Mouse (Mus musculus): ENCODE data around the gene Aplp2. TPM values are rescaled to one million over a fixed set of nuclear protein-coding genes. Genes with fewer than 3 reads are reported as not detected.
A peak's percentile ranks its signal among the peaks of the same experiment; 100 is the strongest.

Aplp2 gene
- polyA plus RNA-seq, 1 experiment from 2014 or later = 186 TPM

DNA sequence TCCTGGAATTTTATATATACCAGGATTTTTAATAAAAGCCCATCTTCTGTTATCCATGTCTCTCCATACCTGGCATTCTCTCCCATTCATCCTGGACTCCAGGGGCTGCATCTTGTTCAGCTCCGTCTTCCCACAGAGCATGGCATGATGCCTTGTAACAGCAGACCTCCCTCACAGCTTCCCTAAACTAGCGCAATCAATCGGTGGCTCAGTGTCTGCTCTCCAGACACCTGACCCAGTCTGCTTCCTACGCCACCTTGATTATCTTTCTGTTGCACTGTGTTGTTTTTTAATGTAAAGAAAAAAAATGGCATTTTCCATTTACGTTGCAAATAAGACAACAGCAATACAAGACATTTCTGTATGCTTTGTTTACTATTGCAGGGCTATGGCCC is 32.3 kb upstream of the Aplp2 start:
- Histone ChIP-seq H3K4me1 (no peaks in the 10 kb centered on the region), H3K4me2 (replicated peaks) (no peak overlapping the region), H3K9ac (no peak overlapping the region), H3K9me3 (no peaks in the 10 kb centered on the region), H3K36me3 (no peaks in the 10 kb centered on the region), H3K27ac (no peak overlapping the region), H3K27me3 (no peaks in the 10 kb centered on the region), H3K4me3 (no peak overlapping the region)
- ATAC-seq (ENCODE audit: low FRiP score, low read depth) = no peak
- 76% methylated on average over 5 of the region's 5 CpGs for WGBS

DNA sequence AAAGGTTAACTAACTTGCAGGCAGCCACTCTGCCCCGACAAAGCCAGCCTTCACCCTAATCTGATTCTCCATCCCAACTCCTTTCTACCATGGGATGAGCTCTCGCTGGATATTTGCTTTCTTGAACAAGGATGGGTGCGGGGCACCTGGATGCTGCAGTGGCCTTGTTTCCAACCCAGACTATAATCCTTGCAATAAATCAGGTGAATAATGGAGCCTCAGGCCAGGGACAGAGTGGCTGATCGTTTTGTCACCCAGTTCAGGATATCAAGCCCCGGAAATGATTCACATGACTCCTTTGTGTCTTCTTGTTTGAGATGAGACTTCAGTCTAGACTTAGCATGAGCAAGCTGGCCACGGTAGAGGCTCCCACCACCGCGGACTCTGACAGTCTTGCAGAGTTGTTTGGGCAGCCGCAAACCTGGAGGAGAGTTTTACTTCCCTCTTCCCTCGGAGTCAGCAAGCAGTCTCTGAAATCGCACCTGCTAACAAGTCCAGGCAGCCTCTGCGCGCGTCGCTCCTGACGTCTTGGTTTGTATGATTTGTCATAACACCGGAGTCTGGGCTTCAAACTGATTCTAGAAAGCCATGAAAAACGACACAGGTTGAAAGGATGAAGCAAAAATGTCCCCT is 31.8 kb upstream of the Aplp2 start:
- Histone ChIP-seq H3K4me3 (no peak overlapping the region), H3K27ac (no peak overlapping the region), H3K9ac (no peak overlapping the region), H3K36me3 (no peaks in the 10 kb centered on the region), H3K4me1 (no peaks in the 10 kb centered on the region), H3K27me3 (no peaks in the 10 kb centered on the region), H3K4me2 (replicated peaks) (no peak overlapping the region), H3K9me3 (no peaks in the 10 kb centered on the region)
- 61% methylated on average over 18 of the region's 18 CpGs for WGBS
- no peak for ATAC-seq (ENCODE audit: low FRiP score, low read depth)

DNA sequence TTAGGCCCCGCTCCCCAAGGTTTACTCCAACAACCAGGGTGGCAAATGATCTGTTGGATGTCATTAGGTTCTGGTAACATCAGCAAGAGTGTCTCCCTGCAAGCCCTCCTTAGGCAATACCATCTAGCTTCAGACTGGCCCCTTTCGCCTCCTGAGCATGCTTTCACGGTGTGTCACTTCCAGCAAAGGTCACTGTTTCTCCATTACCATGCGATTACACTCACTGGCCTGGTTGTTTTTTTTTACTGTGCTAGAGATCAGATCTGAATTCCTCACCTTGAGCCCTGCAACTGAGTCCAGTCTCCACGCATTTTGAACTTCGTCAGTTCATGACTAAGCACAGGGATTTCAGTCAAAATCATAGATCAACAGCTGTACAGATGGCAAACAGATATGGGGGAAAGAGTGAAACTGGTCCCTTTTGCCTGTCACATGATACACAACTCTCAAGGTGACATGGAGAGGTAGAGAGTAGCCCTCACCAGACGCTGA is 29.6 kb upstream of the Aplp2 start:
- Histone ChIP-seq H3K27me3 (no peaks in the 10 kb centered on the region), H3K4me3 (no peak overlapping the region), H3K9me3 (no peaks in the 10 kb centered on the region), H3K9ac (no peak overlapping the region), H3K4me1 (no peaks in the 10 kb centered on the region), H3K27ac (no peak overlapping the region), H3K36me3 (no peaks in the 10 kb centered on the region), H3K4me2 (replicated peaks) (no peak overlapping the region)
- 82% methylated on average over 7 of the region's 7 CpGs for WGBS
- ATAC-seq (ENCODE audit: low FRiP score, low read depth) = no peak

DNA sequence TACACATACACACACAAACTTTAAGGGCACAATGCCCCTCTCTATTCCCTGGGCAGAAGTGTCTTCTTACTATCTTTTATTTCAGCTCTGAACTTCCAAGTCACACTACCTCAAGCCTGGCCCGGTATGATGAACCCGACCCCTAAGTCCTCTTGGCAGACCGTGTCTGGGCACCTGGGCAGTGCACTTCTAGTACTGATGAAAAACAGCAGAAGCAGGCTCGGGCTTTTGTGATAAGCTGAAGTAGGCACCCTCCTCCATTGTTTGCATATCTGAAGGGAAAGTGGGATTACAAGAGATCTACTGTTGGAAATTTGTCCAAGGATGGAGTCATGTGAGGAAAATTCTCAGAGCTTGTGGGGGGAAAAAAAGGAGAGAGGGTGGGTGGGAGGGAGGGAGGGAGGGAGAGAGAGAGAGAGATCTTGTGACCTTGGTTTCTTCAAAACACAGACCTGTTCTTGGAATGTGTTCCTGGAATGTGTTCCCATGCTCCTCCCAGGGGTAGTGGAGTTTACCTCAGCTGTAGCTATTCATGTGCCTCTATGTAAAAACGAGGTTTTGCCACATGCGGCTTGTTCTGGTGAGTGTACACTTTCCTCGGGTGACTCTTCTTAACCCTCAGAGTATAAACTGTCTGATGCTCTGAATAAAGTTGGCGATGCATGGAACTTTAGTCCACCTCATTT is 29.1 kb upstream of the Aplp2 start:
- no peaks in the 10 kb centered on the region for H3K4me1 ChIP-seq
- no peak overlapping the region for H3K4me3 ChIP-seq
- no peaks in the 10 kb centered on the region for H3K9me3 ChIP-seq
- H3K9ac ChIP-seq = no peak overlapping the region
- ATAC-seq (ENCODE audit: low FRiP score, low read depth) = no peak
- 84% methylated on average over 8 of the region's 8 CpGs for WGBS
- H3K27me3 ChIP-seq = no peaks in the 10 kb centered on the region
- H3K4me2 ChIP-seq (replicated peaks) = no peak overlapping the region
- no peak overlapping the region for H3K27ac ChIP-seq
- H3K36me3 ChIP-seq = no peaks in the 10 kb centered on the region

DNA sequence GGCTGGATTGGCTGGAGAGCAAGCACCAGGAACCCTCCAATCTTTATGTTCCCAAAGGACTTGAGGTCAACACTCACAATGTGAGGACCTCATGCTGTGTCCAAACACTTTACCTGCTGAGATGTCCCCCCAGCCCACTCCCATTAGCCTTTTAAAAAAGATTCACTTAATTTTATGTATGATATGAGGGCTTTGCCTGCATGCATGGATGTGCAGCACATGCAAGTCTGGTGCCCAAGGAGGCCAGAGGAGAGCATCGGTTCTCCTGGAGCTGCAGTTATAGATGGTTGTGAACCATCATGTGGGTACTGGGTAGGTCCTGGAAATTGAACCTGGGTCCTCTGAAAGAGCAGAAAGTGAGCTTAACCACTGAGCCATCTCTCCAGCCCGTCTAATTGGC is 27.9 kb upstream of the Aplp2 start:
- H3K9me3 ChIP-seq = no peaks in the 10 kb centered on the region
- H3K27ac ChIP-seq = no peak overlapping the region
- 87% methylated on average over 2 of the region's 2 CpGs for WGBS
- H3K36me3 ChIP-seq = no peaks in the 10 kb centered on the region
- peaks cover 5% of the 10 kb centered on the region; the same call in 1 of the 2 replicates for H3K4me1 ChIP-seq
- H3K9ac ChIP-seq = no peak overlapping the region
- ATAC-seq (ENCODE audit: low FRiP score, low read depth) = no peak
- no peaks in the 10 kb centered on the region for H3K27me3 ChIP-seq
- no peak overlapping the region for H3K4me2 ChIP-seq (replicated peaks)
- H3K4me3 ChIP-seq = no peak overlapping the region

DNA sequence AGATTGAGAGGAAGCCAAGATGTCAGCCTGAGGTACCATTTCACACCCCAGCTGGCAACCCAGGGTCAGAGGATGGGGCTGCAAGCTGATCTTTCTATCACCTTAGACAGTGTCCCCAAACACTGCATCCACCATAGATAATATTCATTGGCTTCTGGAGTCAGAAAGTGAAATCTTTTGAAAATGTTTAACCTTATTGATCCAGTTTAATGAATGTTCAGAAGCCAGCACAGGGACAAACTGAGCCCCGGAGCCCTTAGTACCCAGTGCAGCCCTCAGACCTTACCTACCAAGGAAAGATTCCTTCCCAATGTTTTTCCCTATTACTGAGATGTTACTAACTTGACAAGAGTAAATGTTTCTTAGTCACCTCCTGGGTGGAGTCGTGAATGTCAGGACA is 26.9 kb upstream of the Aplp2 start:
- no peak overlapping the region for H3K4me3 ChIP-seq
- no peak for ATAC-seq (ENCODE audit: low FRiP score, low read depth)
- WGBS = 78% methylated on average over 2 of the region's 2 CpGs

DNA sequence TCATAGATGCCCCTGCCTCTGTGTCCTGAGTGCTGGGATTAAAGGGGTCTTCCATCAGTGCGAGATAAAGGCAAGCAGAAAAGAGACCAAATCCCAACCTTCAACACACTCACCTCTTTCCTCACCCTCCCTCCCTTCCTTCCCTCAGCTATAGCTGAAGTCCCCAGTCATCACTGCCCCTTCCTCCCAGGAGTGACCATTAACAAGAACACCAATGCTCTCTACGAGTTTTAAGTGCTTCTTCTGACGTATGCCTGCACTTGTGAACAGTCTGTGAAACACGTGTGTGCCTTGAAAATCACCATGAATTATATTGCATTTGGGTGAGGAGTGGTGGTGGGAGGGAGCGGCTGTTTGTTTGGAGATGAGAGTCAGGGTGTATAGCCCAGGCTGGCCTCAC is 24.5 kb upstream of the Aplp2 start:
- Histone ChIP-seq H3K27me3 (no peaks in the 10 kb centered on the region), H3K36me3 (no peaks in the 10 kb centered on the region), H3K9me3 (no peaks in the 10 kb centered on the region), H3K9ac (no peak overlapping the region), H3K4me2 (replicated peaks) (no peak overlapping the region), H3K4me1 (peaks cover 20% of the 10 kb centered on the region), H3K27ac (no peak overlapping the region), H3K4me3 (no peak overlapping the region)
- ATAC-seq (ENCODE audit: low FRiP score, low read depth) = no peak
- WGBS = 46% methylated on average over 5 of the region's 5 CpGs

More for the DNA sequence above, 26.9 kb upstream of the Aplp2 start:
- Histone ChIP-seq H3K36me3 (no peaks in the 10 kb centered on the region), H3K9me3 (no peaks in the 10 kb centered on the region), H3K4me1 (peaks cover 5% of the 10 kb centered on the region; the same call in 1 of the 2 replicates), H3K27me3 (no peaks in the 10 kb centered on the region), H3K27ac (no peak overlapping the region), H3K4me2 (replicated peaks) (no peak overlapping the region), H3K9ac (no peak overlapping the region)

DNA sequence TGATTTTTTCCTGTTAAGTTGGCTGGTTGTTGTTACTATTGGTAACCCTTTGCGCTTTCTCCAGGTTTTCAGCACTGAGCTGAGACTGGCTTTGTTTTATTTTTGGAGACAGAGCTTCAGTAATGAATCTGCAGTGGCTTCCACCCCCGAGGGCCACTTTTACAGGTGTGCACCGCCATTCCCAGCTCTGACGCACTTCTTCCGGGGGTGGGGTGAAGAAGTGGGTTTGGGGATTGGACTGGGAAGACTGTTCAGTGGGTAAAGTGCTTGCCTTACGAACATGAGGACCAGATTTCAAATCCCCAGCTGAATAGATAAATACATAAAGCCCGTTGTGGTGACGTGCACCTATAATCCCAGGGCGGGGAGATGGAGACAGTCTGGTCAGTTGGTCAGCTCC is 23.9 kb upstream of the Aplp2 start:
- Histone ChIP-seq H3K27me3 (no peaks in the 10 kb centered on the region), H3K4me2 (replicated peaks) (no peak overlapping the region), H3K9ac (no peak overlapping the region), H3K9me3 (no peaks in the 10 kb centered on the region), H3K27ac (no peak overlapping the region), H3K4me3 (no peak overlapping the region), H3K4me1 (peaks cover 20% of the 10 kb centered on the region), H3K36me3 (no peaks in the 10 kb centered on the region)
- no peak for ATAC-seq (ENCODE audit: low FRiP score, low read depth)
- 70% methylated on average over 9 of the region's 9 CpGs for WGBS

DNA sequence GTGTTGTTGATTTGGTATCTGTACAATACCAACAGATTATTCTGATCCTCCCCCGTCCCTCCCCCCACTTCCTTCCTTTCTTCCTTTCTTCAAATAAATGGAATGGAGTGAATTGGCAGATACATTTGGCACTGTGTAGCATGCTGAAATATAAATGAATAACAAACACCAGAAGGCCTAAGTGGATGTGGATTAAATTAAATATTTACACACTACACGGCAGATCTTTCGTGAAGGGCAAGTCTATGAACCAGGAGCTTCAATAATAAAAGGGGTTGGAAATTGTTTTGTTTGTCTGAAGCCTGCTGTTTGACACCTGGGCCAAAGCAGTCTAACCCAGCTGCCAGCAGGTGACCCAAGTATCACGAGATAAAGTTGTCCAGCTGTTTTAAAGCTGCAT is 23.4 kb upstream of the Aplp2 start:
- H3K9me3 ChIP-seq = no peaks in the 10 kb centered on the region
- no peaks in the 10 kb centered on the region for H3K36me3 ChIP-seq
- H3K27me3 ChIP-seq = no peaks in the 10 kb centered on the region
- WGBS = 48% methylated on average over 4 of the region's 4 CpGs
- no peak overlapping the region for H3K4me2 ChIP-seq (replicated peaks)
- peaks cover 20% of the 10 kb centered on the region for H3K4me1 ChIP-seq
- H3K4me3 ChIP-seq = no peak overlapping the region
- no peak for ATAC-seq (ENCODE audit: low FRiP score, low read depth)
- no peak overlapping the region for H3K27ac ChIP-seq
- no peak overlapping the region for H3K9ac ChIP-seq

DNA sequence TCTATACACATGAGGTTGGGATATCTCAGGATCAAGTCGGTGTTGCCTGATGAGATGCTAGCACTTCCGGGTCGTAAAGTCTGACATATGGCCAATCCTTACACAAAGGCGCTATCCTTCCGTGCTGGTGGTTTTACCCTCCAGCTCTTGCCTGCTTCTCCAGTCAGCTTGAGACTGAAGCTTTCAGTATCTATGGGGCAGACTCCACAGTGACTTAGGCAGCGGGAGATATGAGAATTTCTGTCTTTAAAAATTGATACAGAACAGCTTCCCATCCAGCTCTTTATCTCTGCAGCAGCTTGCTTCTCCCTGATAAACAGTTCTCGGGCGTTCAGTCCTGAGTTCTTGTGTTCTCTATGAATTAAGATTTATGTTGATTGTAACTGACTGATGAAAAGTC is 14.9 kb upstream of the Aplp2 start:
- H3K27ac ChIP-seq = no peak overlapping the region
- no peaks in the 10 kb centered on the region for H3K4me1 ChIP-seq
- WGBS = 82% methylated on average over 8 of the region's 8 CpGs
- no peak overlapping the region for H3K4me3 ChIP-seq
- H3K4me2 ChIP-seq (replicated peaks) = no peak overlapping the region
- H3K9me3 ChIP-seq = no peaks in the 10 kb centered on the region
- ATAC-seq (ENCODE audit: low FRiP score, low read depth) = no peak
- no peaks in the 10 kb centered on the region for H3K27me3 ChIP-seq
- no peaks in the 10 kb centered on the region for H3K36me3 ChIP-seq
- no peak overlapping the region for H3K9ac ChIP-seq

DNA sequence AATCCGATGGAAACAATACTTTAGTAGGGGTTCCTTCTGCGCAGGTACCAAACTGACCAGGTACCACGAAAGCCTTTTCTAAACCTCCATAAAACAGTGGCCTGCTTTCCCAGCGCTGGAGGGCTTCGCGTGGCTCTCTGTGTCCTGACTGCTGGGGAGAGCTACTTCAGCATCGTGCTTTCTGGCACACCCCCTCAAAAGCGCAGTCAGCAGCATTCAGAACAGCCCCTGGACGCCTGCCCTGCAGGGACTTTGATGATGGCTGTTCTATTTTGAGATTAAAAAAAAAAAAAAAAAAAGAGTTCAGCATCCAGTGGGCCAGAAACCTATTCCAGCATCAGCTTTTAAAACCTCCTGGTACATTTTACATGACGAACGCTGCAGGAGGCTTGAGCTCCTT is 14.2 kb upstream of the Aplp2 start:
- Histone ChIP-seq H3K36me3 (no peaks in the 10 kb centered on the region), H3K27ac (no peak overlapping the region), H3K4me3 (no peak overlapping the region), H3K4me2 (replicated peaks) (no peak overlapping the region), H3K27me3 (no peaks in the 10 kb centered on the region), H3K4me1 (no peaks in the 10 kb centered on the region), H3K9me3 (no peaks in the 10 kb centered on the region), H3K9ac (no peak overlapping the region)
- WGBS = 83% methylated on average over 11 of the region's 11 CpGs
- no peak for ATAC-seq (ENCODE audit: low FRiP score, low read depth)

DNA sequence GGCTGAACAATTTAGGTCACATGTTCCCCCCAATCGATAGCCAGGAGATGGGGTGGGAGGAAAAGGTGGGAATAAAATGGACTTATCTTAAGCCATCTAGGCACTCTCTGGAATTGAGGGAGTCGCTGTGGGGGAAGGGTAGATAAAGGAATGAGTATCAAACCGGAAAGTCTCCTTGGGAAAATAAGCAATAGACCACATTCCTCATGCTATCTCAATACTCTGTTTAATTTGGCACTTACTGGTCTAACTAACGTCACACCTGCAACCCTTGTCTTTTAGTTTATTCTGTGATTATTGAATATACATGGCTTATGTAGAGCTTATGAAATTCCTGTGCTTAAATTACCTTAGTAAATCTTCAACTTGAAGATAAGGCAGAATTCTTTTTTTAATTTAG is 11.9 kb upstream of the Aplp2 start:
- Histone ChIP-seq H3K9ac (no peak overlapping the region), H3K4me2 (replicated peaks) (no peak overlapping the region), H3K27ac (no peak overlapping the region), H3K4me3 (no peak overlapping the region), H3K9me3 (no peaks in the 10 kb centered on the region), H3K27me3 (no peaks in the 10 kb centered on the region), H3K36me3 (no peaks in the 10 kb centered on the region), H3K4me1 (no peaks in the 10 kb centered on the region)
- ATAC-seq (ENCODE audit: low FRiP score, low read depth) = no peak
- 84% methylated on average over 4 of the region's 4 CpGs for WGBS

DNA sequence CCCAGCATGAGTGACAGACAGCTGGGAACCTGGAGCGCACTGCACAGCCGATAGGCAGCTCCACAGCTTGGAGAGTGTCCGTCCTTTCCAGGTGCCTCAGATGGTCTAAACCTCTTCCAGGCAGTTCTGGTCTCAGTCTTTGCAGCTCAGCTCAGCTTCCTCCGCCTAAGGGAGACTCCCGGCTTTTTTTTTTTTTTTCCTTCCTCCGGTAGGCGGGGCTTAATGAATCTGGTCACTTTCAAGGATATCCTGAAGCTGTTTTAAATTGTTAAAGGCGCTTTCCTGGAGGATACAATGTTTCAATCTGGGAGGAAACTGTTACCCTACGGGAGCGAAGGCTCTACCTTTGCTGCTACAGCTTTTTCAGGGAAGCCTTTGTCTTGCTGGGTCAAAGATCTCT is 9.6 kb upstream of the Aplp2 start:
- Histone ChIP-seq H3K4me1 (no peaks in the 10 kb centered on the region), H3K27ac (no peak overlapping the region), H3K4me2 (replicated peaks) (peak overlapping the region; percentile 16; the same call in 1 of the 2 replicates), H3K36me3 (no peaks in the 10 kb centered on the region), H3K9me3 (no peaks in the 10 kb centered on the region), H3K4me3 (no peak overlapping the region), H3K27me3 (no peaks in the 10 kb centered on the region), H3K9ac (no peak overlapping the region)
- ATAC-seq (ENCODE audit: low FRiP score, low read depth) = no peak
- WGBS = 36% methylated on average over 10 of the region's 10 CpGs

Data from limb, embryonic 13.5 days (tissue).